Mouse (Mus musculus): Measurements from ENCODE around the gene Adarb1.

- TF ChIP-seq CTCF (IDR thresholded peaks at IDR 0.05; ENCODE audit: control insufficient read depth, insufficient read depth, insufficient replicate concordance, low read depth, low read length) (no peak), POLR2A (IDR thresholded peaks at IDR 0.05; ENCODE audit: control insufficient read depth, low read depth, low read length) (no peak)
These were observed 84.6 kb downstream of the Adarb1 start for GRCm38 (mm10) chr10:77333518-77333917.

Data from testis, adult 2 months (tissue).